Comparison of ENCODE assay signal across 8 mouse cellular contexts in the genomic region with DNA sequence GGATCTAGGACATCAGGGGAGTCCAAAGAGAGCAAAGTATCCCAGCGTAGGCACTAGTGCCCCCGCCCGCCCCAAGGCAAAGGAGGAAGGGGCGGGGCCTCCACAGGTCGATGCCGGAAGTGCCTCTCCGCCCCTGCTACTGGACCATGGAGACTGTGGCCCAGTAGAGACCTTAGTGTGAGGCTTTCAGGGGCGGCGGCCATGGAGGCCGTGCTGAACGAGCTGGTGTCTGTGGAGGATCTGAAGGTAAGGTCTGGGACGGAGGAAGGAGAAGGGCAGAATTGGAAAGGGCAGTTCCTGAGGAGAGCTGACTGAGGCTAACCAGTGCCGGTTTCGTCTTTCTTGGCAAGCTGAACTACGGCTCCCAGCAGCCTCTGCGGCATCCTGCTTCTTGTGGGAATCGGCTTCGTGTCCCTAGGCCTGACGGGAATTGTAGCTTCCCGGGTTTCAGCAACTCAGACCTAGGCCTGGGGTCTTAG. TPM values are rescaled to one million over a fixed set of nuclear protein-coding genes. Genes with fewer than 3 reads are reported as not detected.
DNase-seq lines count a peak whose midpoint lies in the region; ATAC-seq lines count a peak whose summit lies in the region.

No protein-coding gene starts in this region.

- peak overlapping the region; percentile 62 for H3K9ac ChIP-seq in intestine, embryonic 14.5 days (ENCODE audit: low read length)

- H3K27ac ChIP-seq in intestine, embryonic 14.5 days (ENCODE audit: low read depth): peak overlapping the region; percentile 66

- WGBS in intestine, embryonic 14.5 days: under 1% methylated on average over 20 of the region's 20 CpGs

- no peaks in the 10 kb centered on the region for H3K9me3 ChIP-seq in intestine, embryonic 14.5 days (ENCODE audit: control insufficient read depth, low read length)

- peaks cover 25% of the 10 kb centered on the region for H3K4me1 ChIP-seq in intestine, embryonic 14.5 days (replicated peaks; ENCODE audit: control insufficient read depth, insufficient read depth, low read length)

- peaks cover 35% of the 10 kb centered on the region for H3K36me3 ChIP-seq in intestine, embryonic 14.5 days (ENCODE audit: control insufficient read depth, insufficient read depth, low read length)

- intact Hi-C loops in left cerebral cortex, postnatal 14 days (cut with DNase I): no loop called here

- H3K27me3 ChIP-seq in intestine, embryonic 14.5 days (replicated peaks; ENCODE audit: control insufficient read depth, insufficient read depth, low read length): no peaks in the 10 kb centered on the region

- peak; percentile 92 to 99 for DNase-seq in adrenal gland, adult (ENCODE audit: inconsistent age in 2 of 2, low spot score in 1 of 2)
- peak; percentile 96 for DNase-seq in embryo, embryonic 10.5 days (ENCODE audit: low spot score)
- peak; percentile 88 for DNase-seq in gastrocnemius, postnatal 25 days
- DNase-seq in intestine, embryonic 14.5 days (ENCODE audit: low spot score): peak; percentile 98
- DNase-seq in left cerebral cortex, postnatal 14 days (ENCODE audit: low spot score in 2 of 2): peak; percentile 86 to 91
- peak; percentile 82 for DNase-seq in mesoderm, embryonic 11.5 days (ENCODE audit: low read depth, low spot score)
- peak; percentile 89 to 92 for DNase-seq in right cerebral cortex, postnatal 36 days (ENCODE audit: low spot score in 2 of 2)
- peak; percentile 96 for DNase-seq in yolk sac, embryonic 10.5 days (ENCODE audit: low spot score)

- ATAC-seq in intestine, embryonic 14.5 days (replicated peaks; ENCODE audit: low FRiP score, low TSS enrichment, low read depth): peak; percentile 86

- H3K4me2 ChIP-seq in intestine, embryonic 14.5 days (ENCODE audit: low read length): peak overlapping the region; percentile 63

- H3K4me3 ChIP-seq in intestine, embryonic 14.5 days (ENCODE audit: low read depth, low read length): peak overlapping the region; percentile 62

RNA-seq across cellular contexts. Expression of a gene that starts 4.4 kb away (rescaled TPM):
- total RNA-seq in gastrocnemius, postnatal 25 days (2021): 1 to 10 TPM in 1 of 2 experiments, under 1 TPM in 1; 0.67 to 3.3 TPM
- 12.7 and 18.4 TPM in 2 replicates for polyA plus RNA-seq in intestine, embryonic 14.5 days (2014; fragmentation: Nextera tagmentation; extraction: Ambion mirVana)
- under 1 TPM in 1 of 2 experiments, not detected in 1; 0.17 TPM for total RNA-seq in left cerebral cortex, postnatal 14 days (2021)

RNA-seq across cellular contexts. Expression of a gene that starts 8.9 kb away (rescaled TPM):
- total RNA-seq in gastrocnemius, postnatal 25 days (2021): 100 to 1,000 TPM; 159 to 164 TPM
- 309 and 315 TPM in 2 replicates for polyA plus RNA-seq in intestine, embryonic 14.5 days (2014; fragmentation: Nextera tagmentation; extraction: Ambion mirVana)
- 100 to 1,000 TPM; 233 to 242 TPM for total RNA-seq in left cerebral cortex, postnatal 14 days (2021)

RNA-seq across cellular contexts. Expression of a gene that starts 24.8 kb away (rescaled TPM):
- total RNA-seq in gastrocnemius, postnatal 25 days (2021): 10 to 100 TPM; 20.9 to 23.6 TPM
- 42.0 and 44.1 TPM in 2 replicates for polyA plus RNA-seq in intestine, embryonic 14.5 days (2014; fragmentation: Nextera tagmentation; extraction: Ambion mirVana)
- total RNA-seq in left cerebral cortex, postnatal 14 days (2021): 10 to 100 TPM; 32.2 to 36.5 TPM

RNA-seq across cellular contexts. Expression of a gene that starts 25.8 kb away (rescaled TPM):
- 10 to 100 TPM; 61.4 to 70.4 TPM for total RNA-seq in gastrocnemius, postnatal 25 days (2021)
- polyA plus RNA-seq in intestine, embryonic 14.5 days (2014; fragmentation: Nextera tagmentation; extraction: Ambion mirVana): 102 and 104 TPM in 2 replicates
- 10 to 100 TPM; 79.0 to 82.7 TPM for total RNA-seq in left cerebral cortex, postnatal 14 days (2021)

RNA-seq across cellular contexts. Expression of a gene that starts 54.1 kb away (rescaled TPM):
- 1 to 10 TPM; 5.6 to 6.9 TPM for total RNA-seq in gastrocnemius, postnatal 25 days (2021)
- 59.4 and 71.7 TPM in 2 replicates for polyA plus RNA-seq in intestine, embryonic 14.5 days (2014; fragmentation: Nextera tagmentation; extraction: Ambion mirVana)
- total RNA-seq in left cerebral cortex, postnatal 14 days (2021): 100 to 1,000 TPM in 1 of 2 experiments, 10 to 100 TPM in 1; 98.1 to 110 TPM

Comparison
In these comparisons a context has a peak if more than half of its experiments do, and no peak if none do; other contexts are left out.
1. Peak in every context shown above with its lines: DNase-seq, ATAC-seq, H3K4me3 ChIP-seq and H3K27ac ChIP-seq.